Mouse (Mus musculus) bone marrow, adult 2 months (tissue): ENCODE results near the gene Aph1a.
"Not testable (repeated sequence)": the region's sequence is repeated elsewhere in the genome, so short reads cannot be mapped to it uniquely, and the experiment has no call there.

ENCODE experiments used
- CTCF ChIP-seq: fragments of 200-500 bp; IDR thresholded peaks from 2 replicates; pipeline ENCODE4 v1.5.1; 2011; ENCODE audit warnings: low read length, control low read depth; ENCODE audit not compliant: control insufficient read depth, insufficient read depth
- POLR2A ChIP-seq: fragments of 200-500 bp; IDR thresholded peaks from 2 replicates; pipeline ENCODE4 v1.6.1; 2011; ENCODE audit warnings: low read depth, mild to moderate bottlenecking, control low read depth, low read length, borderline replicate concordance; ENCODE audit not compliant: control insufficient read depth

- TF ChIP-seq CTCF, POLR2A: not testable (repeated sequence)
Measured at GRCm38 (mm10) chr3:95895501-95895900, 1.7 kb downstream of the Aph1a start.
